ENCODE assay signal across 10 mouse cellular contexts in genomic region chr2:61803443-61804367, GRCm38 (mm10). TPM values are rescaled to one million over a fixed set of nuclear protein-coding genes. Genes with fewer than 3 reads are reported as not detected.
A peak's percentile ranks its signal among the peaks of the same experiment; 100 is the strongest.
DNase-seq lines count a peak whose midpoint lies in the region; ATAC-seq and TF ChIP-seq lines count a peak whose summit lies in the region.
"Had no signal": no experiment of that assay in that cellular context is flagged by ENCODE, and none has a peak within 500 bp of the region (broad histone marks: within the 10 kb centered on the region; RNA-seq: fewer than 3 reads in every experiment).

No protein-coding gene starts in this region.

- intact Hi-C loops in gastrocnemius, postnatal 14 days (cut with DNase I; ENCODE audit: low total_unique reads) = no loop called here

- H3K9me3 ChIP-seq in midbrain, embryonic 11.5 days (ENCODE audit: control insufficient read depth, low read length) = no peaks in the 10 kb centered on the region
- no peaks in the 10 kb centered on the region for H3K9me3 ChIP-seq in midbrain, embryonic 15.5 days
- no peaks in the 10 kb centered on the region for H3K9me3 ChIP-seq in heart, embryonic 16.5 days (replicated peaks; ENCODE audit: control insufficient read depth, low read length)
- no peaks in the 10 kb centered on the region for H3K9me3 ChIP-seq in liver, postnatal 0 days (ENCODE audit: low read length)
- H3K9me3 ChIP-seq: embryonic facial prominence, embryonic 12.5 days had no signal

- no peak for TF ChIP-seq CTCF in liver, postnatal 0 days (IDR thresholded peaks at IDR 0.05; ENCODE audit: low read depth)

- no peak overlapping the region for H3K4me2 ChIP-seq in midbrain, embryonic 11.5 days
- no peak overlapping the region for H3K4me2 ChIP-seq in midbrain, embryonic 15.5 days
- H3K4me2 ChIP-seq in heart, embryonic 16.5 days (ENCODE audit: low read depth, low read length) = peak overlapping the region; percentile 29
- H3K4me2 ChIP-seq in liver, postnatal 0 days (ENCODE audit: low read depth, low read length) = peak overlapping the region; percentile 13
- H3K4me2 ChIP-seq: embryonic facial prominence, embryonic 12.5 days had no signal

- H3K27me3 ChIP-seq in midbrain, embryonic 11.5 days (ENCODE audit: control insufficient read depth, insufficient read depth, low read length) = peaks cover 66% of the 10 kb centered on the region
- H3K27me3 ChIP-seq in midbrain, embryonic 15.5 days (replicated peaks) = peaks cover 44% of the 10 kb centered on the region
- peaks cover 42% of the 10 kb centered on the region for H3K27me3 ChIP-seq in heart, embryonic 16.5 days (ENCODE audit: control insufficient read depth, insufficient read depth, low read length)
- peaks cover 61% of the 10 kb centered on the region for H3K27me3 ChIP-seq in liver, postnatal 0 days (ENCODE audit: insufficient read depth, low read length)

- H3K27ac ChIP-seq in midbrain, embryonic 11.5 days (ENCODE audit: low read depth, low read length) = no peak overlapping the region
- H3K27ac ChIP-seq in midbrain, embryonic 15.5 days = no peak overlapping the region
- H3K27ac ChIP-seq in heart, embryonic 16.5 days (ENCODE audit: low read length) = no peak overlapping the region
- no peak overlapping the region for H3K27ac ChIP-seq in liver, postnatal 0 days (ENCODE audit: low read depth)
- H3K27ac ChIP-seq: embryonic facial prominence, embryonic 12.5 days had no signal

- DNase-seq in cerebellum, adult 9-11 months = peak; percentile 48
- no peak for DNase-seq in cerebellum, adult 9-10 months
- DNase-seq in midbrain, embryonic 11.5 days (ENCODE audit: low spot score, missing footprints) = peak; percentile 93
- DNase-seq in liver, postnatal 0 days = no peak
- DNase-seq in spleen, postnatal 36 days (ENCODE audit: low spot score in 2 of 2) = no peak
- no peak for DNase-seq in gastrocnemius, postnatal 14 days

- peaks cover 10% of the 10 kb centered on the region; the same call in 1 of the 2 replicates for H3K4me1 ChIP-seq in midbrain, embryonic 11.5 days (ENCODE audit: control insufficient read depth, insufficient read depth, low read length)
- peaks cover 28% of the 10 kb centered on the region for H3K4me1 ChIP-seq in midbrain, embryonic 15.5 days
- H3K4me1 ChIP-seq in heart, embryonic 16.5 days (ENCODE audit: control insufficient read depth, insufficient read depth, low read length) = peaks cover 8% of the 10 kb centered on the region
- H3K4me1 ChIP-seq in liver, postnatal 0 days (ENCODE audit: insufficient read depth) = 0 out of 2 replicates have a peak, but pooled peaks cover 3% of the 10 kb centered on the region

- TF ChIP-seq EP300 in liver, postnatal 0 days (IDR thresholded peaks at IDR 0.05; ENCODE audit: low read depth) = no peak

- no peaks in the 10 kb centered on the region for H3K36me3 ChIP-seq in midbrain, embryonic 11.5 days (ENCODE audit: control insufficient read depth, insufficient read depth, low read length)
- no peaks in the 10 kb centered on the region for H3K36me3 ChIP-seq in midbrain, embryonic 15.5 days (replicated peaks)
- H3K36me3 ChIP-seq in heart, embryonic 16.5 days (ENCODE audit: control insufficient read depth, insufficient read depth) = peaks cover 4% of the 10 kb centered on the region; the same call in 1 of the 2 replicates
- H3K36me3 ChIP-seq in liver, postnatal 0 days (replicated peaks; ENCODE audit: insufficient read depth, low read length) = peaks cover 2% of the 10 kb centered on the region; the same call in 1 of the 2 replicates
- H3K36me3 ChIP-seq: embryonic facial prominence, embryonic 12.5 days had no signal

- 1% methylated on average over 28 of the region's 29 CpGs for WGBS in midbrain, embryonic 11.5 days
- WGBS in midbrain, embryonic 15.5 days = 3% methylated on average over 29 of the region's 29 CpGs
- 3% methylated on average over 29 of the region's 29 CpGs for WGBS in heart, embryonic 16.5 days
- 3% methylated on average over 28 of the region's 29 CpGs for WGBS in liver, postnatal 0 days (ENCODE audit: insufficient replicate concordance)

- H3K9ac ChIP-seq in midbrain, embryonic 11.5 days (ENCODE audit: low read length) = no peak overlapping the region
- no peak overlapping the region for H3K9ac ChIP-seq in midbrain, embryonic 15.5 days
- H3K9ac ChIP-seq in heart, embryonic 16.5 days (ENCODE audit: low read length) = no peak overlapping the region
- no peak overlapping the region for H3K9ac ChIP-seq in liver, postnatal 0 days (replicated peaks)
- H3K9ac ChIP-seq: embryonic facial prominence, embryonic 12.5 days had no signal

- no peak overlapping the region for H3K4me3 ChIP-seq in midbrain, embryonic 11.5 days (ENCODE audit: low read depth, low read length)
- H3K4me3 ChIP-seq in midbrain, embryonic 15.5 days = no peak overlapping the region
- H3K4me3 ChIP-seq in heart, embryonic 16.5 days (ENCODE audit: low read length) = peak overlapping the region; percentile 16
- H3K4me3 ChIP-seq in liver, postnatal 0 days (ENCODE audit: low read depth, low read length) = 0 out of 2 replicates have a peak overlapping the region, but pooled peaks have one; percentile 0
- H3K4me3 ChIP-seq: embryonic facial prominence, embryonic 12.5 days had no signal

- no peak; the same call in 1 of the 2 replicates for ATAC-seq in midbrain, embryonic 11.5 days (ENCODE audit: low FRiP score)
- ATAC-seq in midbrain, embryonic 15.5 days (replicated peaks) = no peak; the same call in 1 of the 2 replicates
- ATAC-seq in heart, embryonic 16.5 days (replicated peaks; ENCODE audit: extremely low read depth, insufficient read depth, low FRiP score) = no peak
- ATAC-seq in liver, postnatal 0 days = no peak

RNA-seq across cellular contexts. Expression of gene Tbr1, which starts 1.0 kb away (rescaled TPM):
- polyA plus RNA-seq in midbrain, embryonic 11.5 days (2014; fragmentation: Nextera tagmentation; extraction: Ambion mirVana) = 0.52 and 2.1 TPM in 2 replicates
- polyA plus RNA-seq in midbrain, embryonic 15.5 days (2015; fragmentation: Nextera tagmentation; extraction: Ambion mirVana) = 2.8 and 3.7 TPM in 2 replicates
- polyA plus RNA-seq in heart, embryonic 16.5 days (2015; fragmentation: Nextera tagmentation; extraction: Ambion mirVana) = 0.04 TPM in 1 of 2 replicates, not detected in the other
- polyA plus RNA-seq in liver, postnatal 0 days (2015; fragmentation: Nextera tagmentation; extraction: Ambion mirVana) = not detected in 2 replicates
- total RNA-seq in gastrocnemius, postnatal 14 days (2021) = under 1 TPM in 1 of 2 experiments, not detected in 1; 0.10 TPM
- total RNA-seq: liver, adult 2 months had no signal
- polyA plus RNA-seq: liver, adult 2 months had no signal

Comparison
In these comparisons a context has a peak if more than half of its experiments do, and no peak if none do; other contexts are left out.
1. DNase-seq: peak in cerebellum, adult 9-11 months (single experiment) and midbrain, embryonic 11.5 days (single experiment); none in cerebellum, adult 9-10 months (single experiment), liver, postnatal 0 days (single experiment), spleen, postnatal 36 days (0 of 2) and gastrocnemius, postnatal 14 days (single experiment).
2. H3K4me2 ChIP-seq: peak in heart, embryonic 16.5 days (single experiment) and liver, postnatal 0 days (single experiment); none in midbrain, embryonic 11.5 days (single experiment) and midbrain, embryonic 15.5 days (single experiment).
3. H3K4me3 ChIP-seq: peak in heart, embryonic 16.5 days (single experiment) and liver, postnatal 0 days (single experiment); none in midbrain, embryonic 11.5 days (single experiment) and midbrain, embryonic 15.5 days (single experiment).